Mouse (Mus musculus) brain, embryonic 14.5 days (tissue): Measurements from ENCODE around the gene H2afy.

Experiments used
- CTCF ChIP-seq: fragments of 200-500 bp; IDR thresholded peaks from 2 replicates; pipeline ENCODE4 v1.5.1; 2012; ENCODE audit warnings: inconsistent platforms, mild to moderate bottlenecking, moderate library complexity, borderline replicate concordance; ENCODE audit not compliant: insufficient read depth, insufficient read length; ENCODE audit errors: extremely low read depth
- POLR2A ChIP-seq: fragments of 200-500 bp; IDR thresholded peaks from 2 replicates; pipeline ENCODE4 v1.6.1; 2012; ENCODE audit warnings: mild to moderate bottlenecking, inconsistent platforms, borderline replicate concordance; ENCODE audit not compliant: poor library complexity, insufficient read depth, insufficient read length, severe bottlenecking; ENCODE audit errors: extremely low read depth

GRCm38 (mm10) chr13:56144021-56144420 is 7.9 kb upstream of the H2afy start:
- no peak for TF ChIP-seq POLR2A
- no peak for TF ChIP-seq CTCF
